Mouse (Mus musculus) midbrain, embryonic 16.5 days (tissue): Measurements from ENCODE around the gene Slc22a17. TPM values are rescaled to one million over a fixed set of nuclear protein-coding genes. Genes with fewer than 3 reads are reported as not detected.
A peak's percentile ranks its signal among the peaks of the same experiment; 100 is the strongest.

ENCODE experiments used
- ATAC-seq: fragments of 200-750 bp; cut with Nextera tagmentation; 2 replicates; pipeline ENCODE4 v1.8.0; 2017; ENCODE audit warnings: moderate TSS enrichment
- H3K27ac ChIP-seq: fragments of 300-500 bp; sonication (generic); 2 replicates; pipeline ENCODE4 v1.5.1; 2014; ENCODE audit warnings: mild to moderate bottlenecking, low read length, mixed read lengths
- H3K27me3 ChIP-seq: fragments of 300-500 bp; sonication (generic); 2 replicates; pipeline ENCODE4 v1.6.1; 2014; ENCODE audit warnings: low read depth, low read length, mixed read lengths; ENCODE audit not compliant: control insufficient read depth, insufficient read depth
- H3K36me3 ChIP-seq: fragments of 300-500 bp; sonication (generic); 2 replicates; pipeline ENCODE4 v1.6.1; 2014; ENCODE audit warnings: mild to moderate bottlenecking, low read length, moderate library complexity, mixed read lengths; ENCODE audit not compliant: control insufficient read depth, insufficient read depth
- H3K4me1 ChIP-seq: fragments of 300-500 bp; sonication (generic); 2 replicates; pipeline ENCODE4 v1.6.1; 2014; ENCODE audit warnings: mild to moderate bottlenecking, low read length, mixed read lengths; ENCODE audit not compliant: control insufficient read depth, insufficient read depth
- H3K4me2 ChIP-seq: fragments of 300-500 bp; sonication (generic); 2 replicates; pipeline ENCODE4 v1.6.1; 2014; ENCODE audit warnings: mild to moderate bottlenecking, low read length, mixed read lengths
- H3K4me3 ChIP-seq: fragments of 300-500 bp; sonication (generic); 2 replicates; pipeline ENCODE4 v1.5.1; 2014; ENCODE audit warnings: low read depth, mild to moderate bottlenecking, low read length, moderate library complexity, mixed read lengths
- H3K9ac ChIP-seq: fragments of 300-500 bp; sonication (generic); 2 replicates; pipeline ENCODE4 v1.6.1; 2014; ENCODE audit warnings: low read depth, low read length, mixed read lengths
- H3K9me3 ChIP-seq: fragments of 300-500 bp; sonication (generic); replicated peaks from 2 replicates; pipeline ENCODE4 v1.6.1; 2014; ENCODE audit warnings: mild to moderate bottlenecking, low read length, mixed read lengths; ENCODE audit not compliant: control insufficient read depth, poor library complexity, severe bottlenecking
- WGBS: fragments of 180-500 bp; shearing (Covaris S2); extraction: QIAGEN DNeasy Blood & Tissue Kit; methylation state at CpG from one replicate; pipeline ENCODE4 v1.1.7; 2014; 5-methylcytosine and 5-hydroxymethylcytosine counted together
- polyA plus RNA-seq: library from polyadenylated mRNA; unstranded; fragments of >200 nt; fragmentation: Nextera tagmentation; extraction: Ambion mirVana; gene quantifications from 2 replicates; pipeline ENCODE4 v1.2.1, GENCODE M21; 2015

The Slc22a17 gene
- polyA plus RNA-seq, 1 experiment from 2014 or later: 245 TPM

- Histone ChIP-seq H3K9ac (no peak overlapping the region), H3K9me3 (no peaks in the 10 kb centered on the region), H3K27me3 (no peaks in the 10 kb centered on the region), H3K36me3 (no peaks in the 10 kb centered on the region), H3K4me3 (no peak overlapping the region), H3K4me1 (no peaks in the 10 kb centered on the region), H3K27ac (no peak overlapping the region), H3K4me2 (no peak overlapping the region)
- ATAC-seq: no peak
- WGBS: 87% methylated on average over 8 of the region's 8 CpGs
Measured at GRCm38 (mm10) chr14:54942479-54942878, 29.5 kb upstream of the Slc22a17 start.

- Histone ChIP-seq H3K27ac (no peak overlapping the region), H3K9me3 (no peaks in the 10 kb centered on the region), H3K36me3 (no peaks in the 10 kb centered on the region), H3K4me1 (no peaks in the 10 kb centered on the region), H3K4me2 (no peak overlapping the region), H3K27me3 (no peaks in the 10 kb centered on the region), H3K9ac (no peak overlapping the region), H3K4me3 (no peak overlapping the region)
- WGBS: 68% methylated on average over 13 of the region's 13 CpGs
- ATAC-seq: no peak
Measured at GRCm38 (mm10) chr14:54941024-54941978, 28.4 kb upstream of the Slc22a17 start.

DNA sequence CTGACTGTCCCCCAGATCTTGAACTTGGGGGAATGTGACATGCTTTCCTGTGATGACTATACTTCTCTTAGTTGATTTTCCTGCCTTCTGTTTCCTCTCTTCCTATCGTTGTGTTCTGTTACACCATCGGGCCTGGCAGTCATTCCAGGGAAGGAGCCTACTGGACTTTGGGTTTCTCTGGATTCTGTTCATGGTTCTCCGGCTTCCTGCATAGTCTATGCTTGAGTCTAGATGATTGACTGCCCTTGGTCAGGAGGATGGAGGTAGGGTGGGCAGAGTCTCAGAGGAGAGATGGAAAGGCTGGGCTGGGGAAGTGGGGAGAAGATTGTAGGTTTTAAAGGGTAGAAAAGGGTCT lies 27.2 kb upstream of the Slc22a17 start:
- no peaks in the 10 kb centered on the region for H3K27me3 ChIP-seq
- ATAC-seq: no peak
- 86% methylated on average over 3 of the region's 3 CpGs for WGBS

GRCm38 (mm10) chr14:54939434-54940175 lies 26.7 kb upstream of the Slc22a17 start:
- WGBS: 57% methylated on average over 12 of the region's 12 CpGs
- H3K4me3 ChIP-seq: no peak overlapping the region
- ATAC-seq: no peak
- no peak overlapping the region for H3K27ac ChIP-seq
- no peaks in the 10 kb centered on the region for H3K27me3 ChIP-seq
- no peak overlapping the region for H3K9ac ChIP-seq
- no peaks in the 10 kb centered on the region for H3K9me3 ChIP-seq
- no peak overlapping the region for H3K4me2 ChIP-seq
- H3K4me1 ChIP-seq: no peaks in the 10 kb centered on the region
- no peaks in the 10 kb centered on the region for H3K36me3 ChIP-seq

More for the DNA sequence above, 27.2 kb upstream of the Slc22a17 start:
- H3K4me1 ChIP-seq: no peaks in the 10 kb centered on the region
- no peaks in the 10 kb centered on the region for H3K36me3 ChIP-seq
- no peak overlapping the region for H3K4me3 ChIP-seq
- H3K4me2 ChIP-seq: no peak overlapping the region
- H3K27ac ChIP-seq: no peak overlapping the region
- H3K9me3 ChIP-seq: no peaks in the 10 kb centered on the region
- no peak overlapping the region for H3K9ac ChIP-seq

DNA sequence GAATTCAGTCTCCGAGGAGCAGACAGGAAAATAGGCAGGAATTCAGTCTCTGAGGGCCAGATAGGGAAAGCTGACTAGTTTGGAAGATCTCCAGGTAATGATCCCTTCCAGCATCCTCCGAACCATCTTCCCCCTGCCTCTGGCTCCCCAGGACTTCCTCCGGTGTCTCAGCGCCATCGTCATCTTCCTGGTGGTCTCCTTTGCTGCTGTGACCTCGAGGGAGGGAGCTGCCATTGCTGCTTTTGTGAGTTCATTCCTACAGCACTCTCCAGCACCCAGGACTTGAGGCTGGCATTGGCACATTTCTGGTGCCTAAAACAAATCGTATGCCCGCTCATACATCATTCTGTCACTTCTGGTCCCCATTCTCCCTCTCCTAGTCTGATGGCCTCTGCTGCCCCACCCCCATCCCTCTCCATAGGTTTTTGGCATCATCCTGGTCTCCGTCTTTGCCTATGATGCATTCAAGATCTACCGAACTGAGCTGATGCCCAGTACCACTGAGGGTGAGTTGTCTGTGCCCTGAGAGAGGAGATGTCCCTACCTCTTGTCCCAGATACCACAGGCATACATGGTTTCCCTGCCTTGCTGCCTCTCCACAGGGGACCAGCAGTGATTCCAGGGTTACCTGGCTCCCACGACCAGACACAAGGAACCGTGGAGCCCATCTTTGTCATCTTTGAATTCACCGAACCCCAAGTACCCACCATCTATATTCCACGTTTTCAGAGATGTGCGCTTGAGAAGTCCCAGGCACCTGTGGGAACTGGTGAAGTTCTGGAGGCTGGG lies 25.7 kb upstream of the Slc22a17 start:
- Histone ChIP-seq H3K9me3 (no peaks in the 10 kb centered on the region), H3K9ac (no peak overlapping the region), H3K4me3 (no peak overlapping the region), H3K27me3 (no peaks in the 10 kb centered on the region), H3K4me1 (no peaks in the 10 kb centered on the region), H3K4me2 (no peak overlapping the region), H3K27ac (no peak overlapping the region), H3K36me3 (no peaks in the 10 kb centered on the region)
- WGBS: 80% methylated on average over 15 of the region's 15 CpGs
- no peak for ATAC-seq

GRCm38 (mm10) chr14:54937361-54938182 lies 24.6 kb upstream of the Slc22a17 start:
- no peaks in the 10 kb centered on the region for H3K36me3 ChIP-seq
- H3K9me3 ChIP-seq: no peaks in the 10 kb centered on the region
- H3K4me3 ChIP-seq: no peak overlapping the region
- no peak for ATAC-seq
- H3K4me2 ChIP-seq: no peak overlapping the region
- no peaks in the 10 kb centered on the region for H3K4me1 ChIP-seq
- 92% methylated on average over 16 of the region's 16 CpGs for WGBS
- no peaks in the 10 kb centered on the region for H3K27me3 ChIP-seq
- H3K27ac ChIP-seq: no peak overlapping the region
- H3K9ac ChIP-seq: no peak overlapping the region

DNA sequence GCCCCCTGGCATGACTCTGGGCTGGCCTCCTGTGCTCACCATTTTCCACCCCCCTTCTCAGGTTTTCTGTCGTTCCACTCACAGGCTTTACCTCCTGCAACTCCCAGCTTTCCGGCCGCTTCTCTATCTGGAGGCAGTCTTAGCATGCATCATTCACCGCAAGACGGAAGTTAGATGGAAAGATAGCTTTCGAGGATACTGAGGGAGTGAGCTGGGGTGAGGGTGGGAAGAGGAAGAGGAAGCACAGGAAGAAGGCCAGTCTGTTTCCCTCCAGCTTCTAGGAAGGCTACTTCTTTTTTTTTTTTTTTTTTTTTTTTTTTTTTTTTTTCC lies 23.9 kb upstream of the Slc22a17 start:
- Histone ChIP-seq H3K9me3 (no peaks in the 10 kb centered on the region), H3K4me1 (no peaks in the 10 kb centered on the region), H3K36me3 (no peaks in the 10 kb centered on the region), H3K27me3 (no peaks in the 10 kb centered on the region), H3K27ac (peak overlapping the region; percentile 53; the same call in 1 of the 2 replicates), H3K4me3 (no peak overlapping the region), H3K9ac (no peak overlapping the region), H3K4me2 (no peak overlapping the region)
- no peak for ATAC-seq
- WGBS: 62% methylated on average over 6 of the region's 6 CpGs
